Mouse (Mus musculus): ENCODE measurements at regions not wholly inside any gene's neighbourhood (a gene's known extent, or its start where the extent isn't known, plus 50 kb on each side); places are given as distances from the start of the nearest gene placed in this dataset.
A peak's percentile ranks its signal among the peaks of the same experiment; 100 is the strongest.

DNA sequence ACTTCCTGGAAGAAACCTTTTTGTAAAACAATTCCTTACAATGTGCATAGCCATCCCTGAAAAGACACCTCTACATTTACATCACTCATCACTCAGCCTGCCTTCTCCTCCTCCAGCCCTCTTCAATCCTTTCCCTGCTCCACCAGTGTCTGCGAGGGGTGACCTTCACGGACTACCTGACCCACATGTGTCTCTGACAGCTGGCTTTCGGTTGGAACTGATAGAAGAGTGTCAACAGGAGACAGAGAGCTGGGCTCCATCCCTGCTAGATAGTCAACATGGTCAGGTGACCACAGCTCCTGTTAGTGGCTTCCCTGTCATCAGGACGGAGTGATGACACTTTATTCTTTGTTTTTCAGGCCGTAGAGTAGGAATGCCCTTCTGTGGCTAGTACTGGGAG lies 72.4 kb upstream of the Lhcgr start:
- WGBS = 35% methylated on average over 5 of the region's 5 CpGs
- Histone ChIP-seq H3K27me3 (ENCODE audit: control insufficient read depth, insufficient read depth, low read length) (no peaks in the 10 kb centered on the region), H3K4me1 (ENCODE audit: control insufficient read depth, insufficient read depth, low read length) (no peaks in the 10 kb centered on the region), H3K9ac (ENCODE audit: low read length) (no peak overlapping the region), H3K9me3 (replicated peaks; ENCODE audit: control insufficient read depth, low read length) (no peaks in the 10 kb centered on the region), H3K4me3 (ENCODE audit: low read length) (no peak overlapping the region), H3K4me2 (ENCODE audit: low read depth, low read length) (no peak overlapping the region), H3K27ac (ENCODE audit: low read length) (no peak overlapping the region), H3K36me3 (ENCODE audit: control insufficient read depth, insufficient read depth) (no peaks in the 10 kb centered on the region)
- peak; percentile 49 for ATAC-seq (replicated peaks; ENCODE audit: extremely low read depth, insufficient read depth, low FRiP score)

DNA sequence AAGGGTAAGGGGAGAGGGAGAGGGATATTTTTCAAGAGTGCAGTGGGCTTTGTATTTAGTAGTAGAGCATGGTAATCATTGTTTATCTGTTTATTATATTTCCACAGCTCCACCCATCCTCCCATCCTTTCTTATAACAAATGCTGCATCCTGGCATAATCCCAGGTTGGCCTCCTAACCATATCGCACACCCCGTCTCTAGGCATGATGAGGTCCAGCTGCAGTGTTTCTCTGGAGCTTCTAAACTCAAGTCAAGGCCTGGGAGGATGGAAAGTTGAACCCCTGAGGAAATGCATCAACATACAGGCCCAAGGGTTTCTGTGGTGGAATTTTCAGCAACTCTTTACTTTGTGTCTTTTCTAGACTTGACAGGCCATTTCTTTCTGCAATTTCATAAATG lies 69.3 kb upstream of the Lhcgr start:
- H3K9me3 ChIP-seq (replicated peaks; ENCODE audit: control insufficient read depth, low read length) = no peaks in the 10 kb centered on the region
- H3K9ac ChIP-seq (ENCODE audit: low read length) = no peak overlapping the region
- H3K27me3 ChIP-seq (ENCODE audit: control insufficient read depth, insufficient read depth, low read length) = no peaks in the 10 kb centered on the region
- no peaks in the 10 kb centered on the region for H3K4me1 ChIP-seq (ENCODE audit: control insufficient read depth, insufficient read depth, low read length)
- no peak overlapping the region for H3K27ac ChIP-seq (ENCODE audit: low read length)
- H3K4me2 ChIP-seq (ENCODE audit: low read depth, low read length) = no peak overlapping the region
- H3K36me3 ChIP-seq (ENCODE audit: control insufficient read depth, insufficient read depth) = no peaks in the 10 kb centered on the region
- no peak for ATAC-seq (replicated peaks; ENCODE audit: extremely low read depth, insufficient read depth, low FRiP score)
- 75% methylated on average over 2 of the region's 2 CpGs for WGBS
- no peak overlapping the region for H3K4me3 ChIP-seq (ENCODE audit: low read length)

DNA sequence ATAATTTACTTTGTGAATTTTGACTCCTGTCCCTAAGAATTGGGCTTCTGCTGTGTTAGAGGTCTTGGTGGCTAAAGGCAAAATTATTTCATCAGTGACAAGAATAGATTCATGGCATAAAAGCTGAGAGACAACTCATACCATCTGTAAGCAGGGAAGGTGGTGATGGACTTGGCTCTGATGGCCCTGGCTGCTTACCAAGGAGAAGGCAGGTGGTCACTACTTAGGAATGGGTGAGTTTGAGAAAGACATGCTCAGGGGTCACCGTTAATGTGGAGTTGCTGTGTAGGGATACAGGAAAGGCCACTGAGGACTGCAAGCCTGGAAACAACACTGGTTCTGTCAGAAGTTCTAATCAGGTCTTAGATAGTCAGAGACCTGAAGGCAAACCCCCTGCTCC lies 68.8 kb upstream of the Lhcgr start:
- H3K4me1 ChIP-seq (ENCODE audit: control insufficient read depth, insufficient read depth, low read length) = no peaks in the 10 kb centered on the region
- no peaks in the 10 kb centered on the region for H3K36me3 ChIP-seq (ENCODE audit: control insufficient read depth, insufficient read depth)
- H3K9ac ChIP-seq (ENCODE audit: low read length) = no peak overlapping the region
- H3K27me3 ChIP-seq (ENCODE audit: control insufficient read depth, insufficient read depth, low read length) = no peaks in the 10 kb centered on the region
- WGBS = 85% methylated on average over 1 of the region's 1 CpGs
- H3K4me2 ChIP-seq (ENCODE audit: low read depth, low read length) = no peak overlapping the region
- H3K4me3 ChIP-seq (ENCODE audit: low read length) = no peak overlapping the region
- no peak overlapping the region for H3K27ac ChIP-seq (ENCODE audit: low read length)
- H3K9me3 ChIP-seq (replicated peaks; ENCODE audit: control insufficient read depth, low read length) = no peaks in the 10 kb centered on the region
- no peak for ATAC-seq (replicated peaks; ENCODE audit: extremely low read depth, insufficient read depth, low FRiP score)

DNA sequence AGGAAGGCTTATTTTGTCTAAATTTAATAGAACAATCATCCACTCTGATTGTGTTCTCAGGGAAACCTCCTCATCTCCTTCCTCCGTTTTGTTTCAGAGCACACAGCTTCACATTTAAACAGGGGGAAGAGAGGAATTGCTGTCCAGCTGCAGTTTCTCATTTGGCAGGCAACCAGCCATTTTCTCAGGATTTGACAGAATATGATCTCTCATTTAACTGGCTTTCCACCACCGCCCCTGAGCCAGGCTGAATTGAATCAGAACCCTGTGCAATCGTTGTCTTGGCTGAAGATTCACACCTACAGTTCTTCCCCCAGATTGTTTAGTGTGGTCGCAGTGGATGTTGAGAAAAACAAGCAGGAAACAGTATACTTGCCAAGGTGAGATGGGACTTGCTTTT lies 66.9 kb upstream of the Lhcgr start:
- Histone ChIP-seq H3K27me3 (ENCODE audit: control insufficient read depth, insufficient read depth, low read length) (no peaks in the 10 kb centered on the region), H3K4me2 (ENCODE audit: low read depth, low read length) (no peak overlapping the region), H3K4me3 (ENCODE audit: low read length) (no peak overlapping the region), H3K36me3 (ENCODE audit: control insufficient read depth, insufficient read depth) (no peaks in the 10 kb centered on the region), H3K27ac (ENCODE audit: low read length) (peak overlapping the region; percentile 52), H3K9ac (ENCODE audit: low read length) (no peak overlapping the region), H3K4me1 (ENCODE audit: control insufficient read depth, insufficient read depth, low read length) (no peaks in the 10 kb centered on the region), H3K9me3 (replicated peaks; ENCODE audit: control insufficient read depth, low read length) (no peaks in the 10 kb centered on the region)
- 45% methylated on average over 4 of the region's 4 CpGs for whole genome bisulfite sequencing
- ATAC-seq (replicated peaks; ENCODE audit: extremely low read depth, insufficient read depth, low FRiP score) = 0 out of 2 replicates have a peak, but pooled peaks have one; percentile 32

DNA sequence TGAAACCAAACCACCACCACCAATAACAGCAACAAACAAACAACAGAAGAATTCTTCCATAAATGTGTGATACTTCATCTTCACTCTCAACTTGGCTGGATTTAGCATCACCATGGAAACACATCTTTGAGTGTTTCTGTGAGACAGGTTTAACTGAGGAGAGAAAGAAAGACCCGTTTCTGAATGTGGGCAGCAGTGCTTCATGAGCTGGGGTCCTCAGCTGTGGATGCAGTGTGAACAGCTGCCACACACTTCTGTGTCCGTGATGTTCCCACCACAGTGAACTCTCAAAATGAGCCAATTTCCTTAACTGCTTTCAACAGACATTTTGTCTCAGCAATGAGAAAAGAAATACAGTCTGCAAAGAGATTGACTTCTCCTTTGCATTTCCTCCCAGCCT lies 55.5 kb upstream of the Lhcgr start:
- H3K27ac ChIP-seq (ENCODE audit: low read length) = no peak overlapping the region
- no peak overlapping the region for H3K4me3 ChIP-seq (ENCODE audit: low read length)
- 62% methylated on average over 2 of the region's 2 CpGs for WGBS
- no peaks in the 10 kb centered on the region for H3K36me3 ChIP-seq (ENCODE audit: control insufficient read depth, insufficient read depth)
- no peaks in the 10 kb centered on the region for H3K4me1 ChIP-seq (ENCODE audit: control insufficient read depth, insufficient read depth, low read length)
- ATAC-seq (replicated peaks; ENCODE audit: extremely low read depth, insufficient read depth, low FRiP score) = no peak
- no peaks in the 10 kb centered on the region for H3K9me3 ChIP-seq (replicated peaks; ENCODE audit: control insufficient read depth, low read length)
- H3K27me3 ChIP-seq (ENCODE audit: control insufficient read depth, insufficient read depth, low read length) = no peaks in the 10 kb centered on the region
- H3K9ac ChIP-seq (ENCODE audit: low read length) = no peak overlapping the region
- no peak overlapping the region for H3K4me2 ChIP-seq (ENCODE audit: low read depth, low read length)

DNA sequence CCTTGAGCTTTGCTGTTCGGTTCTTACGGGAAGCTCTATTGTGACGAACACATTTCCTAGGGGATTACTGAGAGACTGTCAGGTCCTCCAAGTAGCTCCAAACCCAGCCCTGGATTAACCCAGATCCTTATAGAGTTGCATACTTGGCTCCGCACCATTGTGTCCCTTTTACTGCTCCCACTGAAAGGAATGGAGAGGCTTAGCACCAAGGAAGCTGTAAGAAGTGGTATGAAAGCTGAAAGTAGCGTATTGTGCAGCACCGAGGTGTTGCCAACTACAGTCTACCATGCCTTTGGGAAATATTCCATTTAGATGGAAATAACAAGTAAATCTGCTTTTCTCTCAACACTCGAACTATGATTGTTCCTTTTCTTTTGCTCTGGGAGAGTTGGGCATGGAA lies 53.5 kb upstream of the Lhcgr start:
- 87% methylated on average over 7 of the region's 7 CpGs for WGBS

More for the DNA sequence above, 53.5 kb upstream of the Lhcgr start:
- Histone ChIP-seq H3K27ac (ENCODE audit: low read length) (no peak overlapping the region), H3K4me3 (ENCODE audit: low read length) (no peak overlapping the region), H3K9me3 (replicated peaks; ENCODE audit: control insufficient read depth, low read length) (no peaks in the 10 kb centered on the region), H3K36me3 (ENCODE audit: control insufficient read depth, insufficient read depth) (no peaks in the 10 kb centered on the region), H3K27me3 (ENCODE audit: control insufficient read depth, insufficient read depth, low read length) (no peaks in the 10 kb centered on the region), H3K4me2 (ENCODE audit: low read depth, low read length) (no peak overlapping the region), H3K9ac (ENCODE audit: low read length) (no peak overlapping the region), H3K4me1 (ENCODE audit: control insufficient read depth, insufficient read depth, low read length) (no peaks in the 10 kb centered on the region)
- ATAC-seq (replicated peaks; ENCODE audit: extremely low read depth, insufficient read depth, low FRiP score) = no peak

Data from heart, embryonic 16.5 days (tissue).